Mouse (Mus musculus): ENCODE data around the gene C1rl.

- TF ChIP-seq POLR2A (IDR thresholded peaks at IDR 0.05; ENCODE audit: insufficient read depth, low read length) (no peak), CTCF (IDR thresholded peaks at IDR 0.05; ENCODE audit: low read depth, low read length) (no peak), EP300 (IDR thresholded peaks at IDR 0.05; ENCODE audit: insufficient read depth, low read depth, low read length) (no peak)
These were observed 39.2 kb upstream of the C1rl start for GRCm38 (mm10) chr6:124453756-124454155.

Data from ES-Bruce4 (cell line).